Mouse (Mus musculus) 3T3-L1 (cell line): Measurements from ENCODE around the gene Mllt10.
A peak's percentile ranks its signal among the peaks of the same experiment; 100 is the strongest.
"Not testable (repeated sequence)": the region's sequence is repeated elsewhere in the genome, so short reads cannot be mapped to it uniquely, and the experiment has no call there.

Experiments
- DNase-seq: peaks from one replicate; pipeline ENCODE4 v3.0.0-alpha.2; 2015; ENCODE audit warnings: low read depth, low spot score

Mllt10 gene

GRCm38 (mm10) chr2:18087695-18088094 lies 32.7 kb downstream of the Mllt10 start:
- not testable (repeated sequence) for DNase-seq

DNA sequence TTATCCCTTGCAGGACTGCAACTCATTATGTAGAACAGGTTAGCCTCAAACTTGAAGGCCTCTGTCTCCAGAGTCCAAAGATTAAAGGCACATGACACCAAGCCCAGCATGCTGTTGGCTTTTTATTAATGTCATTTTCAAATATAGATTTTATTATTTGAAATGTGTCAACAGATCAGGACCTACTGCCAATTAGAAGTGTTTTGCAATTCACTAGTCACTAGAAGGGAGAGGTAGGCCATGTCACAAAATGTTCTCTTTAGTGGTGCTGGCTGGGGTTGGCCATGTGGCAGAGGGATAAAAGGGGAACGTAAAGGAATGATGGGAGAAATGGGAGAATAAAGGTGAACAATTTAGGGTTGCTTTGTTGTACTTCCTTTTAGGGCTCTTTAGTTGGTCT lies 38.8 kb downstream of the Mllt10 start:
- DNase-seq = no peak

DNA sequence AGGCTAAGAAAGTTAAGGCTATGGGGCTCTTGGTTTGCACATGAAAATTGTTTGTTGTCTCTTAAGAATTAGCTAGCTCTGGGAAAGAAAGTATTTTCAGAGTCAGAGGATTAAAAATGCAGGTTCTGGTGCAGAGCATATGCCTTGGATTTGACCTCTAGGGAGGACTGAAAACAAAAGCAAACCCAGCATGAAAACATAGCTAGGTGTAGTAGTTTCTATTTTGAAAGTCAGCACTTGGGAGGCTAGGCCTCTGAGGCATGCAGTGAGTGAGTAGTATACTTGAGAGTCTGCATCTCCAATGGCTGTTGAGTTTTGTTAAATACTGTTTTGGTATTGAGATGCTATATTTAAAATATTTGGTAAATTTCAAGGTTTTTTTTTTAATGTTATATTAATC lies 39.3 kb downstream of the Mllt10 start:
- no peak for DNase-seq

GRCm38 (mm10) chr2:18095804-18096203 lies 40.8 kb downstream of the Mllt10 start:
- DNase-seq = peak; percentile 8

- DNase-seq = peak; percentile 36
Observed at GRCm38 (mm10) chr2:18100914-18101313, 45.9 kb downstream of the Mllt10 start.

GRCm38 (mm10) chr2:18107561-18107960 lies 52.5 kb downstream of the Mllt10 start:
- DNase-seq = no peak

DNA sequence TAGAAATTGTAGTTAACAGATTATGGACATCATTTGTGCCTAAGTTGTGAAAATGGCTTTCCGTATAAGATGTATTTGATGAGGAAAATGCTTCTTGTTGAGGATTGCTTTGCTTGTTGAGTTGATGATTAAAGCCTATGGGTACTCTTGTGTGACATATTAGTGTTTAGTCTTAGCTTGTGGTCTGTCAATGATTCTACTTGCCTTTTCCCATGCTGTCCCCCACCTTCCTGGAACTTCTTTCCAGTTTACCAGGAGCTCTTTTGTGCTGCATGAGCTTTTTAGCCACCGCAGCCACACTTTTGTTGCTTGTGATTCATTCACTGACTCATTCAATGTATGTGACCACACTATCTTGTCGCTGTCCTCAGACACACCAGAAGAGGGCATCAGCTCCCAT lies 53.2 kb downstream of the Mllt10 start:
- DNase-seq = peak; percentile 12

DNA sequence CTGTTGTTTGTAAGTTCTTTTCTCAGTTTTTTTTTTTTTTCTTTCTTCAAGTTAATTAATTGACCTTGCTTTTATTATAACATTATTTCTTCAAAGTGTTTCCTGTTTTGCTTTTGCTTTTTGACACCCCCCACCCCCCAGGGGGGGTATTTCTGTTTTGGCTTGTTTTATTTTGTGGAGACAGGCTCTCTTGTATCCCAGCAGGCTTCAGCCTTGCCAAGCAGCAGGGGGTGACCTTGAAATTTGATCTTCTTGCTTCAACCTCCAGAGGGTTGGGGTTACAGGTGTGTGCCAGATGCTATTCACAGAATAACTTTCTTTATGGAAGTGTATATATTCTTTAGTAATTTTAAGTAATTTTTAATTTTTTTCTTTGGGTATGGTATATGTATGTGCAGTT lies 56.4 kb downstream of the Mllt10 start:
- peak; percentile 11 for DNase-seq

GRCm38 (mm10) chr2:18116432-18116831 lies 61.4 kb downstream of the Mllt10 start:
- DNase-seq = no peak

DNA sequence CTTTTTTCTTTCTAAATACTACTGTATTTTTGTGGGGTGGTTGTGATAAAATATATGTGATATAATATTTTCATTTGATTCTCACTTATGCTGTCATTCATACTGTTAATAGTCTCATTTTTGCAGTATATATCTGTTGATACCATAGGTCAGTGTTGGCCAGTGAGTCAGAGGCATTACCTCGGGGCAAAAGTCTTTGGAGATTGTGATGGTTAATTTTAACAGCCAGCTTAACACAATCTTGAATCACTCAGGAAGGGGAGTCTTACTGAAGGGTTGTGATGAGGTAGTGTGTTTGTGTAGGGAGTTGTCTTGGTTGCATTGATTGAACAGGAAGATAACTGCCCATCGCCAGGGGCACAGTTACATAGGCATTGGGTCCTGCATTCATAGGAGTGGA lies 83.1 kb downstream of the Mllt10 start:
- no peak for DNase-seq

DNA sequence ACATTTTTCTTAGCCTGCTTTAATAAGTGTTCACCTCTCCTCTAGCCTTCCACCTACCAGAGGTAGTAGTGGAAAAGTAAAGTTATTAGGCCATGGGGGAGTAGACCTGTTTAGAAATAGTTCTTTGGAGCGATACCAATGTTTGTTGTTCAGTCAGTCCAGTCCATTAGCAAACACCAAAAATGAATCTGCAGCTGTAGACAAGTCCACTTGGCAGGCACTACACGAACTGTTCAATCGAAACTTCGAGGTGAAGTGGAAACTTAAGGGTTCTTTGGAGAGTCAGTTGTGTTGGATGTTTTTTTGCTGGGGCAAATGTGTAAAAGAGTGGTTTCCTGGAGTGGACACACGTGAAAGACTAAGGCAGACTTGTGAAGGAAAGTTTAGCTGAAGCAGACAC lies 84.6 kb downstream of the Mllt10 start:
- no peak for DNase-seq

- no peak for DNase-seq
Observed at GRCm38 (mm10) chr2:18156131-18156530, 101.1 kb downstream of the Mllt10 start.

DNA sequence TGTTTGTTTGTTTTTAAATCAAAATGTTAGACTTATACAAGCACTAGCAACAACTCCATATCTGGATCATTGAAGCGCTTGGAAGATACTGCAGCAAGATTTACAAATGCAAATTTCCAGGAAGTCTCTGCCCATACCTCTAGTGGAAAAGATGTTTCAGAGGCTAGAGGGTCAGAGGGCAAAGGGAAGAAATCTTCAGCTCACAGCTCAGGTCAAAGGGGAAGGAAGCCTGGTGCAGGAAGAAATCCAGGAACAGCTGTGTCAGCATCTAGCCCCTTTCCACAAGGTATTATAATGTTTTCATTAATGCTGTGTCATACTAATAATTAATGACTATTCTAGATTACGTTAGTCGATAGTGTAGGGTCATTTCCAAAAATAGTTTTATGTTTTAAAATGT lies 104.4 kb downstream of the Mllt10 start:
- no peak for DNase-seq

- no peak for DNase-seq
Observed at GRCm38 (mm10) chr2:18160992-18161391, 106.0 kb downstream of the Mllt10 start.

GRCm38 (mm10) chr2:18165511-18165910 lies 110.5 kb downstream of the Mllt10 start:
- DNase-seq = no peak

DNA sequence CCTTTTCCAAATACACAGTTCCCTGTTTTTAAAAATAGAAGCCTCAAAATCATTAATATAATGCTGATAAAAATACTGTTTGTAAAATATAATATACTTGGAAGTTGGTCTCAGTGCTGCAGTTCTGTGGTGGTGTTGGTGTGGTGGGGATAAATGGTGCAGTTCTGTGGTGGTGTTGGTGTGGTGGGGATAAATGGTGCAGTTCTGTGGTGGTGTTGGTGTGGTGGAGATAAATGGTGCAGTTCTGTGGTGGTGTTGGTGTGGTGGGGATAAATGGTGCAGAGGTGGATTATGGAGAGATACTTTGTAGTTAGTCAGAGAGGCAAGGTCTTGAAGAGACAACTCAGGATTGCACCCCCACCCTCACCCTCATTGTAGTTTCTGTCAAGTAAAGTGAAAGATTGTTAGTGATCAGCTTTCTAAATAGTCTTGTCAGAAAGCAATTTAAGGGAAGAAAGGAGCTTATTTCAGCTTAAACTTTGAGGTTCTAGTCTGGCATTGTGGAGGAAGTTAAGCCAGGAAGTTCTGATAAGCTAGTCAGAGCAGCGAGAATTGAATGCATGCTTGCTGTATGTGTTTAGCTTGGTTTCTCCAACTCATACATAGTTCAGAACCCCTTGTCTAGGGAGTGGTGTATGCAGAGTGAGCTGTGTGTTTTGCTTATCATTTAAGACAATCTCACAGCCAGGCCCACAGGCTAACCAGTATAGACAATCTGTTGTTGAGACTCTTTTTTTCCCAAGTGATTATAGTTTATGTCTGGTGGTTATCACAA lies 114.3 kb downstream of the Mllt10 start:
- DNase-seq = no peak

DNA sequence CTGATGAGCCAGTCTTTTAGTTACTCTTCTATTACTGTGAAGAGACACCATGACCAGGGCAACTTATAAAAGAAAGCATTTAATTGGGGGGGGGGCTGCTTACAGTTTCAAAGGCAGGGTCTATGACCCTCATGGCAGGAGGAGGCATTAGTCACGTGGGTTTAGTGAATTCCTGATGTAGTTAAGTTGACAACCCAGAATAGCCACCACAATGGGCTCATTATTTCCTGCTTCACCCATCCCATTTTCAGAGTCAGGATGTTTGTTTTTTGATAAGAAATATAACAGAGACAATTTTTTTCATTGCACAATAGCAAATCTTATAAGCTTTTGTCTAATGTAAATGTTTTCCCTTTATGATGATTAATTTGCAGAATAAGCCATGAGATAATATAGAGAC lies 120.2 kb downstream of the Mllt10 start:
- no peak for DNase-seq

DNA sequence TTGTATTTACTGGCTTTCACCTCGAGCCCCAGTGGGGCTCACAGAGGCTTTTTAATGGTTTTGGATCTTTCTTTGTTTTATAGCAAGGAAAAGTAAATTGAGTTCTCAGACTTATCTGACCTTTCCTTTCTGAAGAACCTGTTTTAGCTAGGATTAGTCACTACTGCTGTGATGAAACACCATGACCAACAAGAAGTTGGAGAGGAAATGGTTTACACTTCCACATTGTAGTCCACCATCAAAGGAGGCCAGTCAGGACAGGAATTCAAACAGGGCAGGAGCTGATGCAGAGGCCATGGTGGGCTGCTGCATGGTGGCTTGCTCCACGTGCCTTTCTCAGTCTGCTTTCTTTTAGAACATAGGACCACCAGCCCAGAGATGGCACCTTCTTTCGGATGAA lies 121.2 kb downstream of the Mllt10 start:
- no peak for DNase-seq

- DNase-seq = no peak
Observed at GRCm38 (mm10) chr2:18180323-18180722, 125.3 kb downstream of the Mllt10 start.

DNA sequence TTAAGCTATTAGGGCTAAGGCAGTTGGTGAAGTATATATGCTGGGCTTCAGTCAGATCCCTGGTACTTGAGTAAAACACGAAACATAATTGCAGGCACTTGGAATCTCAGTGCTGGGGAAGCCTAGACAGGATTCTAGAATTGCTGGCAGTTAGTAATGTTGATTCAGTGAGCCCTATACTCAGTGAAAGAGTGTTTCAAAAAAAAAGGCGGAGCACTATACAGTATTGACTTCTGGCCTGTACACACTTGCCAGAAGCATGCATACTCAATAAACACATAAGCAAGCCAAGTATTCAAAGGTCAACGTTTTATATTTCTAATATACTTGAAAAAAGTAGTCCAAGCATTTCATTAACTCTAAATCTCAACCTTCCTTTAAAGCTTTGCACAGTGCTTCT lies 126.6 kb downstream of the Mllt10 start:
- no peak for DNase-seq

DNA sequence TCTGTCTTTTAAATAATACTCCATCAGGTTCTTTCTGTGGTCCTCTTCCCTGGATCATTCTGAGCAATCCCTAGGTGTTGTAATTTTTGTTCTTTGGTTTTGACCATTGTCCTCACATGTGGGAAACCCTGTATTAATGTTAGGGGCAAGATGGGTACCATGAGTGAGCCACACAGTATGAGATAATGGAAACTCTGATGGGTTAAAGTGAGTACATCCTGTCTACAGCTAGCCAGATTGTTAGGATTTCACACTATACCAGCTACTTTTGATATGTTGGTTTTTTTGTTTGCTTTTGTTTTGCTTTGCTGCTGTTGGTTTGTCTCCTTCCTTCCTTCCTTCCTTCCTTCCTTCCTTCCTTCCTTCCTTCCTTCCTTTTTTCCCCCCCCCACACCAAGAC lies 128.0 kb downstream of the Mllt10 start:
- DNase-seq = no peak

DNA sequence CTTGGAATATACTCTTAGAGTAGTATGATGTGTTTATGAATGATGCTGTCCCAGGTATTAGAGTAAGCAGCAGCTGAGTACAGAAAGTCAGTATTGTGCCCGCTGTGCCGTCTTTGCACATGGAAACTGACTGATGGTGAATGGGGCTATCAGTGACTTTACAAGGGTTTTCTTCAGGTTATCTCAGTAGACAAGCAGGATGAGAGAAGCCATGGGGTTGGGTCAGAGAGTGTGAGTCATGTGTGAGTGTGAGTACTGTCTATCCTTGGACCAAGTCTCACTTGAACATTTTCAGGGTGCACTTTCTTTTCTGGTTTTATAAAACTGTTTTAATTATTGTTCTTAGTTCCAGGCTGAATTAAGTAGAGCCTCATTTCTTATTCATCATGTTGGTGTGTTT lies 133.3 kb downstream of the Mllt10 start:
- DNase-seq = no peak

GRCm38 (mm10) chr2:18195285-18195684 lies 140.2 kb downstream of the Mllt10 start:
- DNase-seq = no peak
